Mouse (Mus musculus): Measurements from ENCODE around the gene Gm45717.

Gm45717 gene

GRCm38 (mm10) chr7:140905642-140906081 lies 50.1 kb downstream of the Gm45717 start:
- no peak for TF ChIP-seq GATA4 (IDR thresholded peaks at IDR 0.05; ENCODE audit: insufficient replicate concordance, low read length)

- no peak for TF ChIP-seq GATA4 (IDR thresholded peaks at IDR 0.05; ENCODE audit: insufficient replicate concordance, low read length)
These were observed 52.5 kb downstream of the Gm45717 start for GRCm38 (mm10) chr7:140903212-140903611.

- TF ChIP-seq GATA4 (IDR thresholded peaks at IDR 0.05; ENCODE audit: insufficient replicate concordance, low read length) = no peak
These were observed 53.5 kb downstream of the Gm45717 start for GRCm38 (mm10) chr7:140902036-140902875.

GRCm38 (mm10) chr7:140900220-140900619 lies 55.5 kb downstream of the Gm45717 start, which contains the start of gene Cox8b:
Gene Cox8b (minus strand): TSS chr7:140900446.
- no peak for TF ChIP-seq GATA4 (IDR thresholded peaks at IDR 0.05; ENCODE audit: insufficient replicate concordance, low read length)
